Mouse (Mus musculus): ENCODE data around the gene Gm26657.
A peak's percentile ranks its signal among the peaks of the same experiment; 100 is the strongest.

Gm26657 gene

DNA sequence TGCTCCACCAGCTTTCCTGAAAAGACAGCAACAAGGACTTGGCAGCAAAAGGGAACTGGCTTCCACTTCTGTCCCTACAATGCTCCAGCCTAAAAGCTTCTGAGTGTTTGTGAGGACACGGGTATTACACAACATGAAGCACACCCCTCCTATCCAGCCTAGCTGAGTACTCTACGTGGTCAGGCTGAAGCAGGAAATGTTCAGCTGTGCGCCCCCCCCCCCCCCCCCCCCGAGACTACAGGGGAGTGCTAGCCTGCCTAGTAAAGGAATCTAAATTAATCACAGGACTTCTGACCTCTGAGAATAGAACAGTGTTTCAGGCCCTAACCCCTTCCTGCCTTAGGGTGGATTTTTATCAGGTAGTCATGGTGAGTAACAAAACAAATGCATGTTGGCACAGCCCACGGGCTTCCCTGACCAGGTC, 28.0 kb downstream of the Gm26657 start:
- peak; percentile 81 for DNase-seq

DNA sequence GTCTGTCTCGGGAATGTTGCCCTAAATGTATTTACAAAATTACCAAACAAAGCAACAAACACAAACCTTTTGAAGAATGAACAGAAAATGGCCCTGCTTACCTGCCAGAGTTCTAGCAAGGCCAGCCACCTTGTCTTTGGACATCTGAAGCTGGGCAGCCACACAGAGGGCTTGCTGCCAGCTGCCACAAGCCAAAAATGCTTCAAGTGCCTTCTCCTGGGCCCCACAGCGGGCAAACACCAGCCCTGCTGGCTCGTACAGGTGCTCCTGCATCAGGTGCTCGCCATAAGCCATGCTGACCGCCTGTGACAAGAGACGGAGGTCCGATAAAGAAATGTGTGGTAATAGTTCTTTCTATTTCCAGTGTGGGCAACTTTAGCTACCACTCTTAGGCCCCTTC, 29.0 kb downstream of the Gm26657 start:
- peak; percentile 78 for DNase-seq

GRCm38 (mm10) chr4:56771065-56771464, 31.2 kb downstream of the Gm26657 start:
- no peak for DNase-seq

Data from lung, postnatal 36 days (tissue).